Mouse (Mus musculus) kidney, adult 18-20 months (tissue): ENCODE measurements around the gene Ralgps1.

ENCODE experiments used
- DNase-seq: peaks from one replicate; pipeline ENCODE4 v3.0.0; 2021

Ralgps1 gene

DNA sequence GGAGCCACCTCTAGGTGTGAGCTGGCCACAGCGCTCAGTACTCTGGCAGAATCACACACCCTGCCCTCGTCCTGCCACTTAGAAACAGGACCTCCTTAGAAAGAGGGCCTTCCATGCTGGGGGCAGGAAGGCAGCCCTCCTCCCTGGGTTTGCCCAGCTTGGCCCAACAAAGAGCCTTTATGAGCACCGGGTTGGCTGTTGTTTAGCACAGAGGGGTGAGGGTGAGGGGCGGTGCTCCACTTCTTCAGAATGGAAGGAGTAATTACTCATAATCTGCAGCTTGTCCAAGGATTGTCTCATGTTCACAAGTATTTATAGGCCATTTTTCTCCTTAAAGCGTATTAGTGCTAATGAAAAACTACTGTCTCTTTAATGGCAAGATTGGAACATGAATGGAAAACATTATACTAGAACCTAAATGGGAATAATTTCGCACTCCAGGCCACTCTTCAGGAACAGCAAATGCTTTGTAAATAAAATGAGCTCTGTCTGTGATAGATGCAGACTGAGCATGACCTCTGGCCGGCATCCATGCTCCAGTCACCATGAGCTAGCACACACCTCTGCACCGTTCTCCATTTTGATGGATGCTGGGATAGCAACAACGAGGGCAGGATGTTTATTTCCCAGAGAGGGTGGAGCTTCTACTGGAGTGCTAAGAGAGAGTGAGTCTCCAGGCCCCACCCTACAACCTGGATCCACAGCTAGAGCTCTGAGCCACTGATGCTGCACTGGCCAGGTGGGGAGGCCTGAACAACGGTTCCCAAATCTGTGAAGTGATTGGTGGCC is 200.3 kb downstream of the Ralgps1 start:
- no peak for DNase-seq

DNA sequence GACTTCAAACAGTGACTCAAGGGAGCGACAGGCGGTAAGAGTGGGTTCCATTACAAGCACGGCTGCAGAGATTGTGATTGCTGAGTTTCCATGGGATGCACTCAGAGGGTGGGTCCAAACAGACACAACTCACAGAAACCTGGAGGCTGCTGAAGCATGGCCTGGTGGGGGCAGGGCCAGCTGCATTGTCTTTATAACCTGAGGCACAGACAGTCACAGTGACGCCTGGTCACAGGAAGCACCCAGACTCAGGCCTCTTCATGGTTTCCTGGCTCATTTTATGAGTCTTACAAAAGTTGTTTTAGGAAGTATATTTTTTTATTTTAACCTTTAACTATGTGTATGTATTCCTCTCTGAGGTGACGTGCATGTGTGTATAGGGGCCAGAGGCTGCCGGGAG is 201.8 kb downstream of the Ralgps1 start:
- DNase-seq: no peak

DNA sequence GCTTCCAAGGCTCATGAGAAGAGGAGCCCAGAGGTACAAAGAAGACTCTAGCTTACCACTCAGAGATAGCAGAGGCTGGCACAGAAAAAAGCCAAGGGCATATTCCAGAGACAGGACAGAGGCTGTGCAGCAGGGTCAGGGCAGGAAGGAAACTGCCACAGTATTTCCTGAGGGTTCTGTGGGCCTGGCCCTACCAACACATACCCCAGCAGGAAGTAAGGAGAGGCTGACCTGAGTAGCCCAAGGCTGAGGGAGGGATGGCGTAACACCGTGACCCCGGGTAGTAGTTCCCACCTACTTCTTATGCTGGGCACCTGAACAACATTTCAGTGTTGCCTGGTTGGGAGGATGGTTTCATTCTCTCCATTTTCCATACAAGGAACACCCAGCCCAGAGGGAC is 204.2 kb downstream of the Ralgps1 start:
- no peak for DNase-seq

DNA sequence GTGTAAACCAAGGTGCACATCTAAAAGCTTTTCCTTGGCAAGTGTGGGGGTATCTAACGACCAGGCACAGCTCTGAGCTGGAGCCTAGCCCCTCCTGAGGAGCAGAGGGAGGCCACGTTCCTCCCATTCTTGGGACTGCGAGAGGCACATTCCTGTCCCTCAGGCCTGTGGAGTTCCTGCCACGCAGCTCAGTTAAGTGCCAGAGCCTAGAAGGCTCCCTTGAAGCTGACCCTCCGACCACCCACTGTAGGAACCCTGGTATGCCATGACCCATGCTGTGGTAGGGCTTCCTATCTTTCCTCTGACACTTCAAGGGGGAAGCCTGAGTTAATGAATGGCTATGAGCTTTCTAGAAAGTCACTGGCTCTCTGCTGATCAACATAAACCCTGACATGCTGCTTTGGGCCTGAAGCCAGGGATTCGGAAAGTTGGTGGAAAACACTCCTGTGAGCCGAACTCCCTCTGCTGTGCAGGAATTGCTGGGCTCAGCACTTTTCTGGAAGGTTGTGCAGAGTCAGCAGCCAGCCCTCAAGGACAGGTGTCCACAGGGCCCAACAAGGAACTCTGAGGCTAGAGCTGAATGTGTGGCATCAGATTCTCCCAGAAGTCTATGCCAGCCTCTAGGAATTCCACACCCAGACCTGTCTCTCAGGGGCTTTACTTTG is 205.4 kb downstream of the Ralgps1 start:
- peak; percentile 77 for DNase-seq

DNA sequence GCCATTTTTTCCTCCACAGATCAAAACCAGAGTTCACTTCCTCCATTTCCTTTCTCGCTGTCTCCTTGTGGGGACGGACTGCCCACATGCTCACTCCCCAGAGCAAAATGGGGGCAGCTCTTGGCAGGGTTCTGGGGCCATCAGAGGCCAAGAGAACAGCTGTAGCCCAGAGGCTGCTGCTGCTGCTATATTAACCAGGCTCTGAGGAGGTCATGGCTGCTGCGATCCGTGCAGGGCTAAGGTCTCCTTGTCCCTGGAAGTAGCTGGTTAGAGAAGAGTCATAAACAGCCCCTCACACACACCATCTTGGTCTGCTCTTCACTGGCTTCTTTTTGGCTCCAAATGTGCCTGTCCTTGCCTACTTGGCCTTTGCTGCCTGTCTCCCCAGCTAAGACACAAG is 206.1 kb downstream of the Ralgps1 start:
- peak; percentile 56 for DNase-seq

DNA sequence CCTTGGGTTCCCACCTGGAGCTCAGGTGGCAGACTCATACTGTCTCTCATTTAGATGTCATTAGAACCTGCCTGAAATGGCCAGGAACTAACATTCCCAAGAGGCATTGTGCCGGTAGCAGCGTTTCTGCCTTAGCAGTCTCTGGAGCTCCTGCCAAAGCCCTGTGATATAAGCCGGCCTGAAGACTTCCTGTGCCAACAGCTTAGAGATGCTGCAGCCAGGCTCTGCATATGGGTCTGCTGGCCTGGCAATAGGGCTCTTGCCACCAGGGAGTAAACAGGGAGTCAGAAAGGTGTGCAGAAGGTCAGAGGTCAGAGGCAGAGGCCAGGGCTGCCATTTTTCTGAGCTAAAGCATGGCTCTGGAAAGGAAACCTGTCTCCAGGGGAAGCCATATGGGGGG is 206.6 kb downstream of the Ralgps1 start:
- no peak for DNase-seq

DNA sequence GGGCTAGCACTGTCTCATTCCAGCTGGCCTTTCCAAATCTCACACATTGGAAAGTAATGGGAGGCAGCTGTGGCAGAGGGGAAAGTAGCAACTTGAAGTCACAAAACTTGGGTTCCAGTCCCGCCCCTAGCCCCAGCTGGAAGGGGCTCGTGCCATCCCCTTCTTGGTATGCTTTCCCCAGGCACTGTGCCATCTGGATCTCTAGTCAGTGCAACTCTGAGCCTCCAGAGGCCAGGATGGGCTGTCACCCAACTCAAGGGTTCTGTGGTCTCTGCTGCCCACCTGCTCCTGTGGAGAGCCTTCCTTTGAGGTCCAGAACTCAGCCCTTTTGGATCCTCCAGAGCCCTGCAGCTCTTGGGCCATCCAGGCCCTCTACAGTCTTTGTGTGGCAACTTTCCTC is 209.2 kb downstream of the Ralgps1 start:
- no peak for DNase-seq

DNA sequence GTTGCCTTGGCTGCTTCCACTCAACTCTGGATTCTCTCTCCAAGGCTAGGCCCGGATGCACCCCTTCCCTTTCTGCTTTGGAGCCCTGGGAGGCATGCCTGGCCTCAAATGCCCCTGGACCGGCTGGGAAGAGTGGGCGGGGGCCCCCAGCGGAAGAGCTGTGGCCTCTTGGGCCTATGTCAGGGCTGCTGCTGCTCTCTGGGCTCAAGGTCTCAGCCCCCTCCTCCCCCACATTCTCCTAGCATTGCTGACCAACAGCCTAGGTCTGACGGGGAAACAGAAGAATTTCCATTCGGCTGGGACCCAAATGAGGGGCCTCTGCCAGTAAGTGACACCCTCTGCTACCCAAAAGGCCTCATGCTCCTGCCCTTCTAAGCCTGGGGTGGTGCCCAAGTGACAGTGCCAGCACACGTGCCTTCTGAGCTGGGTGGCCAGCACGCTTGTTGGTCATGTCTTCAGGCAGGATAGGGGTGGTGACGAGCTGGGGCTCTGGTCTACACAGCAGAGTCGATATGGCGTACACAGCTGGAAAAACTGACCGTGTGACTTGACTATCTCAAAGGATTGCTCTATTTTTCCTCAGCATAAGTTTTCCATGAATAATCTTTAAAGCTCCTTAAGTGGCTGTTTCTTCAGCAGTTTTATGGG is 210.8 kb downstream of the Ralgps1 start:
- DNase-seq: peak; percentile 28

DNA sequence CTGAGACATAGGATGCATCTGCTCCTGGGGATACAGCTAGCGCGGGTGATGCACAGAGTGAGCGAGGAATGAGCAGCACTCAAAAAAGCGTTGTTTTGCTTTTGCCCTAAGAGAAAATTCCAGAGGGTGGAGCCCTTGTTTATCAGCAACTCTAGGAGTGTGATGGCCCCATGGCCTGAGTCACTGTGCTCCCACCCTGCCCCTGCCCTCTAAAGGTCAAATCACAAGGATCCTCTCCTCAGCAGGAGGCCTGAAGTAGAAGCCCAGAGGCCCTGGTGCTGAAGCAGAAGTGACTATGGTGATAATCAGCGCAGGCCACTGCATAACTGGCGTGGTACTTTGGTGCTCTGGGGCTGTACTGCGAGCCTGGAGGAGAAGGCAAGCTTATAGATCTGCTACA is 211.7 kb downstream of the Ralgps1 start:
- no peak for DNase-seq

DNA sequence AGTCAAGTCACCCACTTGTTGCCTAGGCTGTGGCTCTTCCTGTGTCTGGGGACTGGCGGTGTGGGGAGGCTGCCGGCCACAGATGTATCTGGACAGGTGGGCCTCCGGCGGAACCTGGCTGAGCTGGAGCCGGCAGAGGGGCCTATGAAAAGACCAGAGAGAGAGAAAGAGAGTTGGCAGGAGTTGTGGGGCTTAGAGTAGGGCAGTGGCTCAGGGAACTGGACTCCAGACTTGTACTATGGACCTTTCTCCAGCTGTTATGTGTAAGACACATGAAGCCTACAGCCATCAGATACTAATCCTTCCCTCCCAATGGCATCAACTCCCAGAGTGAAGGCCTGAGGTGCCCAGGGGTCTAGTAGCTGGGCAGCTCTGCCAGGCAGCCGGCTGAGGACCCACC is 212.4 kb downstream of the Ralgps1 start:
- DNase-seq: peak; percentile 17

DNA sequence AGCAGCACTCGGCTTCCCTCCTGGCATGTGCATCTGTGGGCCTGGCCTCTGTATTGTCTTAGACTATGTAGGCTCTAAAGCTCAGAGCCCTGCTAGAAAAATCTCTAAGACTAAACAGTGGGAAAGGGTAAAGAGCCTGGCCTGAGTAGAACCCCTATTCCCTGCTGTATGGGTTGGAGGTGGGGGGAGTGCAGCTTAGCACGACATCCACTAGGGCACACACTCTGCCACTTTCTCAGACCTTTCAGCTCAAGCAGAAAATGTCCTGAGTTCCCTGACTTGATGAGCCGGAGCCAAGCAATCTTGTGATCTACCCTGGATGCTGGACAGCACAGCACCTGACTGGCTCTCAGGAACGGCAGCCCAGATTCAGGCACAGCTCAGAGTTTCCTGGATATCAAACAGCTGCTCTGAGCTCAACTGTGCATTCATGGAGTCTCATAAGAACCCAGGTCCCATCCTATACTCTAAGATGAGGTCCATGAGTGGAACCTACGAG is 215.0 kb downstream of the Ralgps1 start:
- DNase-seq: peak; percentile 67

DNA sequence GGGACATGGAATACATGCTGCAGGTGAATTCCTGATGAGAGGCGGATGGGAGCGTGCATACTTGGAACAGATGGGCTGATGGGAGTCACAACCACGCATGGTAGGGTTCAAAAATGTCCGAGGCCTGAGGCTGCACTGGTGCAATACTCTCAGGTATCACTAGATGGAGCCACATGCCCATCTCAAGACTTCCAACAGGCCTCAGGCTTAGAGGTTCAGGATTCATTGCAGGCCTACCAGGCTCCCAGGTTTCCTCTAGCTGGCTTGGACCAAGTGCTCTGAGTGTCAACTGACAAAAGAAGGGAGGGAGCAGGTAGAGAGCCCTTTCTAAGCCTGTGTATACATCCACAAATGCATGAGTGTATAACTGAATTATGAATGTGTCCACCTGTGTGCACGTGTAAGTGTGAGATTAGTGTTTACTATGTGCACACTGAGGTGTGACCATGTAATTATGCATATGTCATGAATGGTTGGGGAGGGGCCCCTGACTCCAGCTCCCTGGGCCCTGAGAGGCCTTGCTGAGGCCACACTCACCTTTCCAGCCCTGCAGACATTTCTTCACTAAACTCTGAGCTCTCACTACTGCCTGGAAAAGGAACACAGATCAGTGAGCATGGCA is 216.4 kb downstream of the Ralgps1 start:
- peak; percentile 84 for DNase-seq

DNA sequence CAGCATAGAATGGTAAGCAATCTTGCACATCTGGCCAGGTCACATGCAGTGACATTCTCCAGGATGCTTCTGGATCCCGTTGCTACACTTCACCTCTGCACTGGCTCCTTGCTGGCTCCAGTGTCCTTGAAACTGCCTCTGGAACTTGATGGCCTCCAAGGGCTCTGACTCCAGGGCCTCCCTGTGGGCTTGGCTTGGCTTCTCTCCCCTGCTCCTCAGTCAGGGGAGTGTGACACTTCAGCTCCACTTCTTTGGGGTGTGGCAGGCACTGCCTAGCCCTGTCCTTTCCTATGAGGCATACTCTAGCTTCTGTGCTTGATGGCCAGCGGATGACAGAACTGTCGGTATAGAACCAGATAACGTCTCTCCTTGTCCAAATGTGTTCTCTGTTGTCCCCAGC is 224.3 kb downstream of the Ralgps1 start:
- DNase-seq: no peak

DNA sequence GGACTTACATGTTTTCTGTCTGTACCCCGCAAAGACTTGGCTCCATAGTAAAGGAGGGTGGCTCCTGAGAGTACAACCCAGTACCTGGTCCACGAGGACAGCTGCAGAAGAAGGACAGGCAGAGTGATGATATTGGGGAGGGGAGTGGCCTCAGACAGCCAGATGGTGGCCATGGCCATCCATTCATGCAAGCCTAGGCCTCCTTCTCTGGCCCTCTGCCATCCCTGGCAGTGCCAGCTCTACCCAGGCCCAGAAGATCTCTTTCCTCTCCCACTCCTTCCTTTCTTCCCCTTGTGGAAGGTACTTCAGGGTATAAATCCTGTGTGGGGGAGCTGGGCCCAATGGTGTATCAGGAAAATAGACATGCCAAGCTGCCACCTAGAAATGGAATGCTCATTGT is 228.0 kb downstream of the Ralgps1 start:
- DNase-seq: no peak

DNA sequence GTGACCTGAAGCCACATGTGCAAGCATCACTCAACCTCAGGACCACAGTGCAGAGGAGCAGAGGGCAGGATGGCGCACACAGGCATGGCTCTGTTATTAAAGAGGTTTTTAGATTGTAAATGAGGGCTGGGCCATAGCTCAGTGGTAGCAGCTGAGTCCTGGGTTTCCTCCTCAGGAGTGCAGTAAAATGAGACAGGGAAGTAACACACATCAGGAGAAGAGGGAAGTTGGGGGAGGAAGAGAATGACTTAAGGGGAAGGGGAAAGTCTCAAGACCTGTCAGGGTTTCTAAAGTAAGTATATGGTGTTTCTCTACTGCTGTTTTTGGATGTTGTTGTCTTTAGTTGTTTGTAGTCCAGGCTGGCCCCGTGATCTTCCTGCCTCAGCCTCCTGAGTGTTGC is 232.8 kb downstream of the Ralgps1 start:
- DNase-seq: no peak

DNA sequence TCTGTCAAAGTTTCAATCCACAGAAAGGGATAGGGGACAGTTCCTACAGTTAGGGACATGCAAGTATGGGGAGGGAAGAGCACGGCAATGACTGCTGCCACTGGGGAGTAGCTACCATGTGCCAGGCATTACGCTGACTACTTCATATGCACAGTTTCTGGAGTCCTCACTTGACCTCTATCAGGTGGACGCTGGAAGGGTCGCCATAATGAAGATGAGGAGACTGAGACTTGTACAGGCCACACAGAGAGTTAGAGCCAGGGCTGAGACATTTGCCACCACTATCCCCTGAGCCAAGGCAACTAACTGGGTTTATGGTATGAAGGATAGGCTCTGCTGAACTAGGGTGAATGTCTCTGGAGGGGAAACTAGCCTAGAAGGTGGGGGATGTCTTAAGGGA is 233.6 kb downstream of the Ralgps1 start:
- no peak for DNase-seq

DNA sequence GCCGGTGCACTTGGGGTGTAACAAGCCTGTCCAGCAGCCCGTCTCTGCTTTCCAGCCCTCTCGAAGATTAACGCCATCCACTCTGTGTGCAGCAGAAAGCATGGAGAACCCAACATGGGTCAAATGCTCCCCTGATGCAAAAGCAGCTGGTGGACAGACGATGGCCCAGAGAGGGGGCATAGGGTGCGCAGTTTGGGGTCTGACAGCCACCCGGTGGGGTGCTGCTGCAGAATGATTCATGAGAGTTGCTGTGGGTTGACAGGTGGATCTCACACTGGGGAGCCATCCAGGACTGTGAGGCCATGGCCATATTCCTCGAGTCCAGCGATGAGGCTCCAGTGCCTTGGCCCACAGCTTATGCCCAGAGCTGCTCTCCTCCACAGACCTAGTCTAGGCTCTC is 234.0 kb downstream of the Ralgps1 start:
- no peak for DNase-seq

DNA sequence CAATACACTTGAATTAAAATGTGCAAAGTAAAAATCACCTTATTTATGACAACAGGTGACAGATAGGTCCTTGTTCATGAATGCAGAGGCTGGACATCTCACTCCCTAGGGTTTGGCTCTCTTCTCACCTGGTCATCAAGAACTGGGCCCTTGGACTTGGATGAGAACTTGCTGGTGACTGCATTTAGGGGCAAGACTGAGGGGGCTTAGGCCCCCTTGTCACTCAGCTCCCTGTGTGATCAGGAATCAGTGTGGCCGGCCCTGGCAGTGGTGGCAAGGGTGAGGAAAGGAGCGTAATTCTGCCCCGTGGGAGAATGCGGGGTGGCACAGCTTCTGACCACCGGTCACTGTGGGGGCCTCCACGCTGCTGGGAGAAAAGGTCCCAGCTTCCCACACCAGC is 234.9 kb downstream of the Ralgps1 start:
- DNase-seq: no peak

DNA sequence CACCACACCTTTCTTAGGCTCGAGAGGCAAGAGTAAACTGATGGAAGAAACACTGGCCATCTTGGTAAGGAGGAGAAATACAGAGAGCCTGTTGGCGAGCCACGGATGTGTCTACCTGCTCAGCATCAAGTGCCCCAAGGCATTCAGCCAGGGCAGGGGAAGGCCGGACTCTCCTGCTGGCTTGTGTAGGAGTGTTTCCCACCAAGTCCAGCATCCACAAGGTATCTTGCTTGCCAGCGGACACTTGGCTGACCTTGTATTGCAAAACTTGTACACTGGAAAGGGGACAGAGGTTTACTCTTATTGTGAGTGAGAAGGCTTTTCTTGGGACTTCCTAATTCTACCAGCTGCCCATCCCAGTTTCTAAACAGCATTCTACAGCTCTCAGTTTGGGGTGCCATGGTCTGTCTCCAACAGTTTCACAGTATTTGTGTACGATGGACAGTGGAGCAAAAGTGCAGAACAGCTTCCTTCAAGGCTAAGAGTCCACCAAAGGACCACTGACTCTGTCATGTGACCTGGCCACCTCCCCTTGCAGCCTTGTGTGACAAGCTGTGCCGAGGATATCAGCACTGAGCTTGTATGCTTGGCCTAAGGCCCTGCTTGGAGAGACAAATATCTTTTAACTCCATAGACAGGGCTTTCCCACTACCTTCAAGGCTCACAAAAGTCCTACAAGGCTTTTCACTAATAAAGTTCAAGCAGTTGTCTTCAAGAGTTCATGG is 236.4 kb downstream of the Ralgps1 start:
- no peak for DNase-seq

DNA sequence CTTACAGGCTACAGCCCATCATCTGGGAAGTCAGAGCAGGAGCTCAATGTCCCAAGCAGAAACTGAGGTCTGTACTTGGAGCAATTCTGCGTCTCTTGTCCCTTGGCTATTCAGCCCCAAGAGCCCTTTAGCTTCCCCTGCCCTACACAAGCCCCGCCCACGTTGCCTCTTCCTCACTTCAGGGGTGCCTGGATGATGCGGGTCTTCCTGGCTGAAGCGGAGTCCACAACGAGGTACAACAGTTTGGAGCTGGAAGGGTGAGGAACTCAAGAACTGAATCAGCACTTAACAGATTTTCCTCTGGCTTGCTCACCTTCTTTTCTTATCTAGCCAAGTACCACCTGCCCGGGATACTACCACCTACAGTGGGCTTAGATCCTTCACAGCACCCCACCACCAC is 239.0 kb downstream of the Ralgps1 start:
- DNase-seq: no peak

DNA sequence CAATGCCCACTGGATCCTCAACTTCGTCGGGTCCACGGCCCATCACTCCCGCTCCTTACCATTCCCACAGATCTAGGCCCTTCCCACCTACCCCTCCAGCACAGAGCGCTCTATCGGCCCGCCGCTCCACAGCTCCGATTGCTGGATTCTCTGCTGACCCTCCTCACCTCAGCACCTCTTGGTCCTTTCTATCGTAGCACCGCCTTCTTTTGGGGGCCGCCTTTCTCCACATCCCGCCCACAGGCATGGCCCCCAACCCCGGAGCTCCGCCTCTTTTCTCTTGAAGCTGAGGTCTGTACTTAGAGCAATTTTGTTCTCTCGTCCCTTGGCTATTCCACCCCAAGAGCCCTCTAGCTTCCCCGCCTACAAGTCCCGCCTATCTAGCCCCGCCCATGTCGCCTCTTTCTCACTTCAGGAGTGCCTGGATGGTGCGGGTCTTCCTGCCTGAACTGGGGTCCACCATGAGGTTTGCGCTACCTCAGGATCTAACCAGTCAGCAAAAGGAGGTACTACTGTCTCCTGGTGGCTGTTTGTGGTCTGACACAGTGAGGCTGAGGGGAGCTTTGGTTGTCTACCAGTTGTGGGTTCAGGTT is 239.7 kb downstream of the Ralgps1 start, which contains the start of gene Garnl3:
Gene Garnl3 (minus strand): TSS at position 155 of the 593 bp plus-strand sequence.
- peak; percentile 55 for DNase-seq
